Mouse (Mus musculus) layer of hippocampus, adult 11-12 months (tissue): ENCODE results near the gene Il19.

Source experiments
- DNase-seq: peaks from one replicate; pipeline ENCODE4 v3.0.0; 2022; ENCODE audit warnings: low spot score

The Il19 gene

DNA sequence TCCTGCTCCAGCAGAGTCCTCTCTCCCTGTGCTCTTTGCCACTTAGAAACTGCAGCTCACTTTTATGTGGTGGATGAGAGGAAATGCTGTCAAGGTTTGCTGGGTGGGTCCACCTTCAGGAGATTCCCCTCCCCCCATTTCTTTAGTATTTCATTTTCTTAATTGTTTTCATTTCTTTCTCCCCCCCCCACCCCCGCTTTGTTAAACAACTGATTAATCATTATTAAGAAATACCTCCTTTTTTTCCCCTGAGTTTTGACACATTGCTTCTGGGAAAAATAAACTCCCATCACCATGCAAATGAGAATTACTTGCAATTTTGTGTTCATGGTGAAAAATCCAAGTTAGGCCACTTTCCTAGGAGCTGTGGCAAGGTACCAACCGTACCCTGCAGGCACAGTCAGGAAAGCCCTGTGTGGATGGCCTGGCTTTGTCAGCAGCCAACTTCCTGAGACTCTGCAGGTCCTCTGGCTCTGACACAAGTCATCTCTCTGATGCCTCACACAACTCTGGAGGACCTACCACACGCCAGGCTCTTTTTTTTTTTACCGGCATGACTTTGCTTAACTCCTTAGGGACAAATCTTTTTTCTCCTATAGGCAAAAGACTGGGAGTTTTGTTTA, at the start of gene Il19:
Gene Il19, minus strand, starts transcription at position 51 of the 623 bp plus-strand sequence.
- DNase-seq, result no peak

DNA sequence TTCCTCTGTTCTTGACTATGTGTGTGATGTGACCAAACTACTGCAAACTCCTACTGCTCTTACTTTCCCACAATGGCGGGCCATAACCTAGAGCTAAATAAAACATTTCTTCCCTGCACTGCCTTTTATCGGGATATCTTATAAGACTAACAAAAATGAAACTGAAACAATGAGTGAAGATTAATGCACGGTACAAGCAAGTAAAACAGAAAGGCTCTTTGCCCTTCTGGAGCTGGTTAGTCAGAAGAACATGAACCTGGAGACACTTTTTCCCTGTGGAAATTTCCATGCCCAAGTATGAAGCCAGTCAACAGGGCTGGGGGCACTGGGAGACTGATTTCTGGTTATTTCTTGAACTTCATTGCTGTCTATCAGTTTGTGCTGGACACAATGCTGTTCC, 49.4 kb upstream of the Il19 start:
- DNase-seq, result no peak

DNA sequence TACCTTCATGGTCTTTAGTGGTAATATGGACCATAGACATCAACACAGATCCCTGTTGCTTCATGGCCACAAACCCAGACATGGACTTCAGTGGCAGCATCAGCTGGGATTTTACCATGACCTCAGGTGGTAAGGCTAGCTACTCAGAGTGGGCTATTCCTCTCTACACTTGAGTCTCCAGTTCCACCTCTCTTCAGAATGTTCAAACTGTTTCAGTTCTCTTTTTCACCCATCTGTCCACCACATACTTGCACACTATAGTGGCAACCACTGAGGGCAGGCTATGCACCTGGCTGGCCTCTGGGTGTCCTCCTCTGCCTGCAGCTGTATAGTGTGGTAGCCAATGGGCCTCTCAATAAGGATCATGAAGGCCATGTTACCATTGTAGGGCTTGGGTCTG, 47.5 kb upstream of the Il19 start:
- DNase-seq, result no peak

DNA sequence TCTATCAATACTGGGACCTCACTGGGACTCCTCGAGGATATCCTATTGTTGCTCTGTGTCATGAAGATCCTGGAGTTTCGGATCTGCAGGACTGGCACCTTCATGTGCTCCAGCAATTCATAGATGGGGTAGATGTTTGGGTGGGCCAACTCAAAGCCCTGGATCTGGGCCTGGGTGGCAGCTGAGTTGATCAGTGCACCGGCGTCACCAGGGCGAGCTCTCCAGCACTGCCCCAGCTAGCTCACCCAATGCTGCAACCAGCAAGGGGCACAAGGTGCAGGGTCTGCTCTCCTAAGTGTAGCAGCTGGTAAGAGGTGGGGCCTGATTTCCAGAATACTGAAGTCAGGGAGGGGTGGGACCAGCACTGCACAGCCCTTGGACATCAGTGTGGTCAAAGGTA, 47.1 kb upstream of the Il19 start:
- DNase-seq, result no peak

- no peak for DNase-seq
These were observed 44.5 kb upstream of the Il19 start for GRCm38 (mm10) chr1:130984441-130984840.

- peak; percentile 45 for DNase-seq
These were observed 39.5 kb upstream of the Il19 start for GRCm38 (mm10) chr1:130979455-130979854.

DNA sequence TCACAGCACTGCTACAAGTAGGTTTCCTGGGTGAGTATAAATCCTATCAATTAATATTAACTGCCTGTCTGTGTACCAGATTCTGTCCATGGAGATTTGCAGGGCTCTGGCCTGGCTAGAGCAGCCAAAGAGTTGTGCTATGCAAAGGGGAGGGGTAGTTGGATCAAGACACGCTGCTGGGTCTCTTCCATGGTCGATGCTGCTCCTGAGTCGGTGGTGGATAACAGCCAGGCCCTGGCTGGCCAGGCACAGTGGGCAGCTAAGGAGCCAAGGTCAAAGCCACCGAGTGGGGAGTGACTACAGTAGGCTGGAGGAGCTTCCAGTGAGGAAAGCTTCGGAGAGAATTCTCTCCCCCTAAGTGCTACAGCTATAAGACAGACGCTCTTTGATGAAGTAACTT, 24.0 kb upstream of the Il19 start:
- no peak for DNase-seq

DNA sequence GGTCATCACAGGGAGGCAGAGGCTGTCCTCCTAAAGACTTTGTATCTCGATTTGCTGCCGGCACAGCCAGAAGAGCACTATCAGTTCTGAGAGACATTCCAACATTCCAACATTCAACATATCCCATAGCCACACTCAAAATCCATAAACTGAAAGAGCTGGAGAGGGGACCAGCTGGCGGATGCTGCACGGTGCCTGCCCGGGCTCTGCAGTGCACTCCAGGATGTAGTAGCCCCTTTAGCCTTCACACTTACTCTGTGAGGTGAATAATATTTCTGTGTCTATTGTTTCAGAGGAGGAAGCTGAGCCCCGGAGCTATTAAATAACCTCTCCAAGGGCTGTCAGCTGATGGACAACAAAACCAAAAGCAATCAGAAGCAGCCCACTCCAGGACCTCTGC, 7.0 kb upstream of the Il19 start:
- DNase-seq, result no peak

GRCm38 (mm10) chr1:130941801-130942200, 1.9 kb upstream of the Il19 start:
- no peak for DNase-seq

GRCm38 (mm10) chr1:130938192-130938591, 1.7 kb downstream of the Il19 start:
- no peak for DNase-seq

DNA sequence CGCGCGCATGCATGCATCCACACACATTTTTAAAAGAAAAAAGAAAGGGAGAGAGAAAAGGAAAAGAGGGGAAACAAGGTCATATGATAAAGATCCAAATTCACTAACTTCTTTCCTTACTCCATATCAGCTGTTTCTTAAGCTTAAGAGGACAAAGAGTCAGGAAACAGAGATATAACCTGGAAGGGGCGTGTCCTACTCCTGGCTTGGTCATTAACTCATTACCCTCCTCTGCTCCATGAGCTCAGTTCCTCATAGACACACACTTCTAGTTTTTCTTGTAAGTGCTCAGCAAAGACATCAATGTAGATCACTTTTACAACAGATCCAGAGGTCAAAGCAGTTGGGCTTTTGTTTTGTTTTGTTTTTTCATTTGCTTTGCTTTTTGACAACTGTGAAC, 2.7 kb downstream of the Il19 start:
- DNase-seq, result no peak

DNA sequence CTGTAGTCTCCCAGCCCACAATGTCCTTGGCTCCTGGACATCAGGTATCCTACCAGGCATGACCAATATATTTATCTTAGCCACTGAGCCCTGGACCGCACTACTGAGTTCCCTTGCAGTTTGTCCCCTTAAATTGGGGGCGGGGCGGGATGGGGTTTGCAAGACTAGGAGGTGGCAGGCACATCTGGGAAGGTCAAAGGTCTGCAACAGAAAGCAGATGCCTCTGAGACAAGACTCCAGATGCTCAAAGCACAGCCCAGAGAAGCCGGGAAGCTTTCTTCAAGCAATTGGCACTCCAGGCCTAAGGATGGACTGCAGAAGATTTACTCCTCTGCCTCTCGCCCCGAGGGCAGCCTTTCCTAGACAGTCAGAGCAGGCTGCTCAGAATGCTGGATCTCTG, 3.6 kb downstream of the Il19 start:
- DNase-seq, result no peak

DNA sequence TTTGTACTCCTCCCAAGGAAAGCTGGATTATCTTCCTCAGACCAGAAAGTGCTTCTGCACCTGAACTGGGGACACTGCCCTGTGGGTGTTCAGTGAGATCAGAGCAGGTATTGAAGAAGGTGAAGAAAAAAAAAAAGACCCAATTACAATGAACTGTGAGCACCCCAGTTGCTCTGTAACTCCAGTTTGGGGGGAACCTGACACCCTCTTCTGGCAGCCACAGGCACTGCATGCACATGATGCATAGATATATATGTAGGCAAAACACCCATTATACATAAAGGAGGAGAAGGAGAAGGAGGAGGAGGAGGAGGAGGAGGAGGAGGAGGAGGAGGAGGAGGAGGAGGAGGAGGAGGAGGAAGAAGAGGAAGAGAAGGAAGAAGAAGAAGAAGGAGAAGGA, 13.4 kb downstream of the Il19 start:
- no peak for DNase-seq

DNA sequence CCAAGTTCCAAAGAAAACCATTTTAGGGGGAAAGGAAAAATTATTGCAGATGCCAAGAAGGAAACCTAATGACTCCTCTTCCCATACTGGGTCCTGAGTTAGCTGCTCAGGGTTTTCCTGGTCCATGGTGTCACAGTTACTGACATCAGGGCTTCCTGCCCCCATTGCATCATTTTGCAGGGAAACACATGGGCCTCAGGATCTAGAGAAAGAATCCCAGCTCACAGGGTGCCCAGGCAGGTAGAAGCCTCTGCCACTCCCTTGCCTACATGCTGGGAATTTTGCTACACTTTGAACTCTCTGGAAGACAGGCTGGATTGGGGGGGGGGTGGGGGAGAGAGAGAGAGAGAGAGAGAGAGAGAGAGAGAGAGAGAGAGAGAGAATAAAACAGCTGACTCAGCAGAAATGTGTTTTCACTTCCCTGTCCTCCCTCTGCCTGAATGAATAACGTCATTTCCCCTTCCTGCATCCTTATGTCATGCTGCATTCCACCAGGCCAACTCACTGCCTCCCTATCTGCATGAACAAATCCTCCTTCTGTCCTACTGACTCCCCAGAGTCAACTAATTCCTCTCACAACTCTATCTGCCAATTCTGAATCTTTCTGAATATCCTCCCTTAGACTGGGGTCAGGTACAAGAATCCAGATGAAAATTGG, 21.5 kb downstream of the Il19 start:
- no peak for DNase-seq

DNA sequence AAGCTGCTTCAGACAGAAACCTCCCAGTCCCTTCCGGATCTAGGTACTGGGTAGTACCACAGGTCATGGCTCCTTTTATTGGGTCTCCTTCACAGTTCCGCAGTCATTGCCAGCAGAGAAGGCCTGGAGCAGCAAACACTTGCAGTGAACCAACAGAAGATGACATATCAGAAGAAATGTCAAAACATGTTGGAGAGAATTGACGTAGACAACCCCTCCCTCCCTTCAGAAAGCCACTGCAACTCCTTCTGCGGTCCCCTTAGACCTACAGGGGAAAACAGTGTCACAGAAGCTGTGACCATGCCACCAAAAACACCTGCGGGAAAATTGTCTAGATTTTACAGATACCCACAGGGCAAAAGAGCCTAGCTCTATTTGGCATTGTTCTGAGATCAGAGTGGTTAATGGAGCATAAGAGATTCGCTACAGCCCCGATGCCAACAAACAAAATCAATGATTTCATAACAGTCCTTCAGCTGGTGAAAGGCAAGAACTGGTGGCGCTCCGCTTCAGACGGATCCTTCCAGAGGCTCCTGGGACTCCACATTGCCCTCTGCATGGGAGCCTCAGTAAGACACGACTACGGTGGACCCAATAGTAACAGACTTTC, 28.4 kb downstream of the Il19 start, which contains the start of gene Il20:
Gene Il20, minus strand, starts transcription at position 51 of the 610 bp plus-strand sequence.
- DNase-seq, result no peak

GRCm38 (mm10) chr1:130902505-130902904, 37.4 kb downstream of the Il19 start:
- DNase-seq, result no peak

- no peak for DNase-seq
These were observed 45.4 kb downstream of the Il19 start for GRCm38 (mm10) chr1:130894468-130894867.

DNA sequence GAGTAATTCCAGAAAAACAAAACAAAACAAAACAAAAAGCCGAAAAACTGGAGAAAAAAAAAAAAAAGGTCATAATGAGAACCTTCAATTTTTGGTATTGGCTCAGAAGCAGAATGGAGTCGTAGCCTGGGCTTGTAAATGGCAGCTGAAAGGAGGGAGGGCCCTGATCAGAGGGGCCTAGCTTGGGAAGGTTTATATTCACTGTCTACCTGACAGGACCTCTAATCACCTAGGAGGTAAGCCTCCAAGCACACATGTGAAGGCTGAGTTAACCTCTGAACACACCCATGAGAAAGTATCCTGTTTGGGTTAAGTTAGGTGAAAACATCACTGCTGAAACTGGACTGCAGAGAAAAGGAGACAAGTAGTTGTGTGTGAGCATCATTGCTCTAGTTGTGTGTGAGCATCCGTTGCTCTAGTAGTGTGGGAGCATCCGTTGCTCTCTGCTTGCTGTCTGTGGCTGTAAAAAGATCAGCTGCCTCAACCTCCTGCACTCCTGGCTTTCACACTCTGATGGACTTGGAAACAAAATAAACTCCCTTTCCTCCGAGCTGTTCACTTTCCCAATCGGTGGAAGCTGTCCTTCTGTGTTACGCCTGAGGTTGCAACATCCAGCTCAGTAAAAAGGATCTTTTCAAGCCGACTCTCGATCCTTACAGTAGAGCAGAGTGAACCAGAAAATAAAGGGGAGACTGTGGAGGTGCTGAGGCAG, 46.4 kb downstream of the Il19 start:
- no peak for DNase-seq

GRCm38 (mm10) chr1:130892446-130892845, 47.5 kb downstream of the Il19 start:
- no peak for DNase-seq

DNA sequence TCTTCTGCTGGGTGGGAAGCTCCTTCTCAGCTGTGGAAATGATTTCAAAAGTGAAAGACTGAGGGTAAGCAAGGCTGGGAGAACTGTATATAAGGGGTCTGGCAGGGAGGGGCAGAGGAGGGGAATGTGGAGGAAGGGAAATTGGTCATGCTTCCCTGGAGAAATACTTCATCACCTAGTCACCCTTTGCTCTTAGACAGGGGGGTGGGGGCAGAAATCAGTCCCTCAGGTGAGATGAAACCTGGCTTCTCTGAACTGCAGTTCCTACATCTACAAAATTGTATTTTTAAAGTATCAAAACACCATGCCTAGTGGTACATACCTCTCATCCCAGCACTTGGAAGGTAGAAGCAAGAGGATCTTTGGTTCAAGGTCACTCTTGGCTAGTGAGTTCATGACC, 52.6 kb downstream of the Il19 start, which contains the start of gene Il24:
Gene Il24, minus strand, starts transcription at position 101 of the 400 bp plus-strand sequence.
- no peak for DNase-seq

DNA sequence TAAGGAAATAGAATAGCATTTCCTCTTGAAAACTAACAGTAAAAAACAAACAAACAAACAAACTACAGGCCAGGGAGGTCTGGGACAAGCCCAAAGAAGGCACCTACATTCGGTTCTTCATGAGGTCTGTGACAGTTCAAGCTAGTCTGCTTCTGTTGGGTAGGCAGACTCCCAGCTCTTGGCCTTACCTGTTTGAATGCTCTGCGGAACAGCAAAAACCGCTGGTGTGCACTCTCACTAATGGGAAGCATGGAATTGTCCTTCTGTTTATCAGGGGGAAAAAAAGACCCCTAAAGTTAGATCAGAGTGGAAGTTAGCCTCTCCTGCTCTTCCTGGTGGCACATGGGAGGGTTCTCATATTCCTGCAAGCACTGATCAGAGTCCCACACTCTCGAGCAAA, 56.8 kb downstream of the Il19 start:
- DNase-seq, result no peak
